Mouse (Mus musculus) adrenal gland, adult 18-20 months (tissue): ENCODE results near the gene Rbm5. TPM values are rescaled to one million over a fixed set of nuclear protein-coding genes. Genes with fewer than 3 reads are reported as not detected.

Source experiments
- DNase-seq, 2 experiments: peaks; one replicate each; pipeline ENCODE4 v3.0.0; 2021 to 2022; ENCODE audit warnings: low spot score in 2 of 2
- total RNA-seq, 2 experiments: library from RNA; stranded (reverse); gene quantifications; 1 replicate in 1 of 2; 2 replicates in 1 of 2; pipeline ENCODE4 v1.2.3; 2021

Rbm5 gene
- total RNA-seq, 2 experiments from 2014 or later: 115 to 118 TPM

- no peak for DNase-seq
Observed at GRCm38 (mm10) chr9:107703337-107704122, 67.3 kb downstream of the Rbm5 start.

GRCm38 (mm10) chr9:107702606-107703185, 68.1 kb downstream of the Rbm5 start:
- DNase-seq: no peak

- DNase-seq: peak; percentile 66 to 75
Observed at GRCm38 (mm10) chr9:107701594-107701993, 69.2 kb downstream of the Rbm5 start.

- DNase-seq: no peak
Observed at GRCm38 (mm10) chr9:107700114-107700571, 70.7 kb downstream of the Rbm5 start.

GRCm38 (mm10) chr9:107699376-107699980, 71.3 kb downstream of the Rbm5 start:
- DNase-seq: no peak

GRCm38 (mm10) chr9:107698611-107699190, 72.1 kb downstream of the Rbm5 start:
- no peak for DNase-seq

- no peak for DNase-seq
Observed at GRCm38 (mm10) chr9:107697811-107698521, 72.8 kb downstream of the Rbm5 start.

GRCm38 (mm10) chr9:107696845-107697610, 73.8 kb downstream of the Rbm5 start:
- no peak for DNase-seq

- no peak for DNase-seq
Observed at GRCm38 (mm10) chr9:107696106-107696479, 74.7 kb downstream of the Rbm5 start.

GRCm38 (mm10) chr9:107695441-107696105, 75.2 kb downstream of the Rbm5 start:
- no peak for DNase-seq

GRCm38 (mm10) chr9:107694627-107695026, 76.2 kb downstream of the Rbm5 start:
- DNase-seq: no peak

GRCm38 (mm10) chr9:107693433-107693987, 77.3 kb downstream of the Rbm5 start:
- no peak for DNase-seq

- DNase-seq: no peak
Observed at GRCm38 (mm10) chr9:107692785-107693184, 78.0 kb downstream of the Rbm5 start.

GRCm38 (mm10) chr9:107690391-107690790, 80.4 kb downstream of the Rbm5 start:
- DNase-seq: no peak

Other genes with a start within 250 kb of the Rbm5 start
- gene Tmem115, start 237.1 kb downstream of the Rbm5 start, total RNA-seq: 10 to 100 TPM; 40.0 to 49.5 TPM
- gene Cyb561d2, start 228.8 kb downstream of the Rbm5 start, total RNA-seq: 10 to 100 TPM; 12.8 to 20.2 TPM
- gene Nprl2, start 228.8 kb downstream of the Rbm5 start, total RNA-seq: 10 to 100 TPM; 25.8 to 30.9 TPM
- 1 to 10 TPM; 1.0 to 1.1 TPM for gene Zmynd10, start 223.7 kb downstream of the Rbm5 start, total RNA-seq
- gene Rassf1, start 219.4 kb downstream of the Rbm5 start, total RNA-seq: 10 to 100 TPM; 16.4 to 24.2 TPM
- 10 to 100 TPM; 53.9 to 54.3 TPM for gene Tusc2, start 207.7 kb downstream of the Rbm5 start, total RNA-seq
- gene Hyal2, start 203.1 kb downstream of the Rbm5 start, total RNA-seq: 10 to 100 TPM; 34.1 to 45.3 TPM
- 10 to 100 TPM in 1 of 2 experiments, 1 to 10 TPM in 1; 9.2 to 15.7 TPM for gene Hyal1, start 194.1 kb downstream of the Rbm5 start, total RNA-seq
- 10 to 100 TPM; 13.3 to 16.5 TPM for gene Naa80, start 192.1 kb downstream of the Rbm5 start, total RNA-seq
- gene Hyal3, start 190.2 kb downstream of the Rbm5 start, total RNA-seq: 1 to 10 TPM; 1.4 to 1.7 TPM
- gene Ifrd2, start 183.4 kb downstream of the Rbm5 start, total RNA-seq: 10 to 100 TPM; 38.0 to 41.1 TPM
- 1 to 10 TPM; 5.1 to 6.3 TPM for gene Sema3b, start 161.8 kb downstream of the Rbm5 start, total RNA-seq
- gene Gnai2, start 135.6 kb downstream of the Rbm5 start, total RNA-seq: 100 to 1,000 TPM; 238 to 263 TPM
- under 1 TPM; 0.33 to 0.64 TPM for gene Slc38a3, start 101.5 kb downstream of the Rbm5 start, total RNA-seq
- gene Gnat1, start 91.3 kb downstream of the Rbm5 start, total RNA-seq: under 1 TPM; 0.22 to 0.56 TPM
- 10 to 100 TPM; 30.2 to 34.1 TPM for gene Sema3f, start 60.5 kb downstream of the Rbm5 start, total RNA-seq
- 10 to 100 TPM; 48.3 to 52.8 TPM for gene Rbm6, start 102.2 kb upstream of the Rbm5 start, total RNA-seq
- 10 to 100 TPM; 18.8 to 21.5 TPM for gene Mon1a, start 117.2 kb upstream of the Rbm5 start, total RNA-seq
- 10 to 100 TPM; 10.8 to 11.4 TPM for gene Mst1r, start 135.9 kb upstream of the Rbm5 start, total RNA-seq
- gene Actl11, start 157.5 kb upstream of the Rbm5 start, total RNA-seq: not detected
- gene Camkv, start 164.7 kb upstream of the Rbm5 start, total RNA-seq: 1 to 10 TPM; 4.2 to 6.2 TPM
- gene Traip, start 179.1 kb upstream of the Rbm5 start, total RNA-seq: 1 to 10 TPM; 1.0 to 1.1 TPM
- gene Uba7, start 204.5 kb upstream of the Rbm5 start, total RNA-seq: 10 to 100 TPM; 14.2 to 22.1 TPM
- gene Gm20661, start 212.1 kb upstream of the Rbm5 start, total RNA-seq: under 1 TPM in 1 of 2 experiments, not detected in 1; 0.29 TPM
- 1 to 10 TPM; 4.3 to 6.4 TPM for gene Inka1, start 214.9 kb upstream of the Rbm5 start, total RNA-seq
- 1 to 10 TPM in 1 of 2 experiments, not detected in 1; 1.2 TPM for gene Cdhr4, start 221.5 kb upstream of the Rbm5 start, total RNA-seq
- 1 to 10 TPM in 1 of 2 experiments, not detected in 1; 2.4 TPM for gene Gm20662, start 225.4 kb upstream of the Rbm5 start, total RNA-seq
- 100 to 1,000 TPM; 112 to 126 TPM for gene Ip6k1, start 231.5 kb upstream of the Rbm5 start, total RNA-seq